Mouse (Mus musculus): Measurements from ENCODE around the gene Sycp2l. TPM values are rescaled to one million over a fixed set of nuclear protein-coding genes. Genes with fewer than 3 reads are reported as not detected.
A peak's percentile ranks its signal among the peaks of the same experiment; 100 is the strongest.
"Not testable (repeated sequence)": the region's sequence is repeated elsewhere in the genome, so short reads cannot be mapped to it uniquely, and the experiment has no call there.

The Sycp2l gene
- total RNA-seq, 2 experiments from 2014 or later: not detected

DNA sequence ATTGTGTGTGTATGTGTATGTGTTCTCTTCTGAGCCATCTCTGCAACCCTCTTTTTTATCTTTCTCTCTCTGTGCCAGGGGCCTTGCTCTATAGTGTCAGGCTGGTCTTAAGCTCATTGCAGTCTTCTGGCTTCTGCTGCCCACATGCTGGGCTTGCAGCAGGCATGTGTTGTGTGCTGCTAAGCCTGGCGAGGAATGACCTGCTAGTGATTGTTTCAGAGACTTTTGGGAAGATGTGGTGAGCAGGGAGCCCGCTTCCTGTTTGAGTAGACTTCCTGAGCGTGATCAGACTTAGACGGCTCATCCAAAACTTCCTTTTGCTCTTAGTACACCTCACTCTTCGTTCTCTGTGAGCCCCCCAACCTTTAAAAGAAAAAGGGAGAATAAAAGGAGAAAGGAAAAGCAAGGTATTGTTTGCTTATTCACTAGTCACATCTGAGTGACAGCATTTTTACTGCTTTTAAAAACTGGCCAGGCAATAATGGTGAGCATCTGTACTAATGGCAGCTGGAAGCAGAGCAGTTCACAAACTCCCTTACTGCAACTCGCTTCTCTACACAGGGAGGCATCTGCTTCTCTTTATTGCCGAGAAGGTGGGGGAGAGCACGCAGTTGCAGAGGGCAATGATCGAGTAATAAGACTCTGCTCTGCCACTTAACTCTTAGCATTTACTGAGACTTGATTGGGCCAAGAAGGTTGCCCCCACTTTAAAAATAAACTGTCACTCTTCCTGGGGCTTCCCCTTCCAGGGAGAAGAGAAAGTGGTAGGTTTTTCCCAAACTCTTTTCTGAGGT lies 5.2 kb downstream of the Sycp2l start:
- no peak for DNase-seq
- intact Hi-C loops (cut with DNase I): no loop called here

DNA sequence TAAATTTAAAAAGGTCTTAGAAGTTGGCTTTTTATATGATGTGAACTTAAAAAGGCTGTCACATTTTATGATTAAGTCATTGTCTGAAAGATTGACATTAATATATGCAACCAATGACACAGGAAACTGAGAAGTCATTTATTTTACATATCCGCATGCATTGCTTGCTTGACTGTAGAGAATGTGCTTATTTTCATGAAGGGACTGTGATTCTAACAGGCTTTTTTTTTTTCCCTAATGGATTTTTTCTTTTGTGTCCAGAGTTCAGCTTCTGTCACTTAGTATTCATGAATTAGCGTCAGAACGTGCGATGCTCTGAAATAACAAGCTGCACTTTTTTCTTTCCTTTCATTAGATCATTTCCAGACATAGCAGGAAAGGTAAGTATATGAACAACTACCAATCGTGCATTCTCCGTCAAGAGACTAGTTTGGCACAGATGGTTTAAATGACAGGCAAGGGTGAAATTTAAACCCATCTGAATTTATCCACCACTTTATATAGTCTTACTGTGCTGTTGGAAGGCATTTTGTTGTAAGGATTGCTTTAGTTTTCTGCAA lies 9.6 kb downstream of the Sycp2l start:
- no peak for DNase-seq
- intact Hi-C loops (cut with DNase I): no loop called here

DNA sequence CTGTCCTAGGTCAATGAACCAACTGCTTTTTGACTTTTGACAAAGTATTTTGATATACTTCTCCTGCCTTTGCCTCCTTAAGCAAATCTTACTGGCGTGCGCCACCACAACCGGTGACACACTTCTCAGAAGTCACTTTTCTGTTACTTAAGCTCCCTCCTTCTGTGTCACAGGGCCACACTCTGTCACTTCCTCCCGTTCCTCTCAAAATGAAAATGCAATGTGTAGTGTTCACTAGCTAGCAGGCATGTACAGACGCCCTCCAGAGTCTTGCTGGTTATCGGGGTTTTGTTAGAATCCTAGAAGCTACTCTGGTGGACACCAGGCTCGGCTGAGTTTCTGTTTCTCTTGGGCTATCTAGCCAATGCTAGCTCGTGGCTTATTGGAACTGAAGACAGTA lies 14.2 kb downstream of the Sycp2l start:
- DNase-seq: no peak
- intact Hi-C loops (cut with DNase I): no loop called here

DNA sequence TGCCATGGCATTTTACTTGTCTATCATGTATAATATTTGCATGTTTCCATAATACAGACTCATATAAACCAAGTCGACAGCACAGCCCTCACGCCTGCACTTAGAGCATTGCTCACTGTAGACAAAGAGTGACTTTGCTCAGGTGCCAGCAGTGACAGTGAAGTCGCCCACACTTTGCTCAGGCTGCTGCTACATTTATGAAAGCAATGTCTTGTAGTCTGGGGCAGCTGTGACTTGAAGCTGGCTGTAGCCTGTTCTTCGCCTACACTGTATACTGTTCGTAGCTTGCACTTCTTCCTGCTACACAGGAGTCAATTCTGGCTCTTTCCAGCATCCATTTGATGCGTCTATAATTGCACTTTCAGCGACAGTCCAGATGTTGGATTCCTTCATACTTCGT lies 15.0 kb downstream of the Sycp2l start:
- no peak for DNase-seq
- intact Hi-C loops (cut with DNase I): no loop called here

DNA sequence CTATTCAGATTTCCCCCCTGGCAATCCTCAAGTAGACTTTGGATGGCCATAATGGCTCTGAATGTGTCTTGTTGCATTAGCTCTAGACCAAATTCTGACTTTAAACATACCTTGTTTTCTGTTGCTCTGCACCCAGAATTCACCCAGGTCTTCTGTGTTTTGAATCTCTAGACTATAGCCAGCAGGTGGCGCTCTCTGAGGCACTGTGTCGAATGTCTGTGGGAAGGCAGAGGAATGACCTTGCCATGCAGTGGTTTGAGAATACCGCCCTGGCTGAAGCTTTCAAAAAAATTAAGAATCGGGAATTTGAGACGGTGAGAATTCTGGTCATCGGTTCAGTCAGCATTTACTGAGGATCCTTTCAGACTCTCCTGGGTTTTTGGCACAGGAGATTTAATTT lies 20.8 kb downstream of the Sycp2l start:
- intact Hi-C loops (cut with DNase I): no loop called here

DNA sequence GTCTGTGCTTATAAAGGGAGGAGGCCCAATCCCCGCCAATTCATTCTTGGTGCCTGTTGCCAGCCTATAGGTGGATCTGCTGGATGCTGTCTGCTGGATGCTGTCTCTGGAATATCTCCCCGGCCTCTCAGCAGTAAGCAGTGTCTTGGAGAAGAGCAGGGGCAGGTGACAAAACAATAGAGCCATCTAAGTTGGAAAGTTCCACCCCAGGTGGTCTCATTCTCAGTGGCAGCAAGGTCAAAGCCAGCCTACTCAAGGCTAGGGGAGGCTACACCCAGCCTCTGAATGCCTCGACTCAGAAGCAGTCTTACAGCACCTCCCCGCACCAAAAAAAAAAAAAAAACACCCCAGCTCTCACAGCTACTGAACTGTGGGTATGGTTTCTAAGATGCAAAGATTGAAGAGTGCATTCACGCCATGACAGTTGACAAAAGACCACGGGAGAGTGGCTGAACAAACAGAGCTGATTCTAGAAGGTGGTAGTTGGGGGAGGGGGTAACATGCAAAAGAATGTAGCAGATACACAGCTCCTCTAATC lies 31.4 kb downstream of the Sycp2l start:
- intact Hi-C loops (cut with DNase I): no loop called here
- DNase-seq: no peak

More for the DNA sequence above, 20.8 kb downstream of the Sycp2l start:
- DNase-seq: peak in 1 of 2 experiments; percentile 42

DNA sequence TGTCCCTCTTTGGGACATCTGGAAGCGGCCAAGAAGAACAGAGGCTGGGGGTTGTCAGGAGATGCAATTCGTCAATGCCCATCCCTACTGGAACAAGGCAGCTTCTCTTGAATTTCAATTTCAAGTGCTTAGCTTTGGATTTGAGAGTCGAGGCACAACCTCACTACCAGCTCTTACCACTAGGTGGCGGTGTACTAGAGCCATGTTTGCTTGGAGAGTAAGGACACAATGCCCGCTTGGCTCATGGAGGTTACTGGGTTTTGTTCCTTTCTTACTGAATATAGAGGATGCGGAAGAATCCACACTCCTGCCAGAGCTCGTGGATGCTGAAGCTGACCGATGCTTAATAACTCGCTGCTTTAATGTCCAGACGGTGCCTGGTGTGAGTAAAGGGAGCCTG lies 32.2 kb downstream of the Sycp2l start:
- intact Hi-C loops (cut with DNase I): loop anchor here (1.0 kb wide), 1 partner anchor 92 kb away; no protein-coding TSS in a partner anchor
- peak; percentile 20 to 37 for DNase-seq

DNA sequence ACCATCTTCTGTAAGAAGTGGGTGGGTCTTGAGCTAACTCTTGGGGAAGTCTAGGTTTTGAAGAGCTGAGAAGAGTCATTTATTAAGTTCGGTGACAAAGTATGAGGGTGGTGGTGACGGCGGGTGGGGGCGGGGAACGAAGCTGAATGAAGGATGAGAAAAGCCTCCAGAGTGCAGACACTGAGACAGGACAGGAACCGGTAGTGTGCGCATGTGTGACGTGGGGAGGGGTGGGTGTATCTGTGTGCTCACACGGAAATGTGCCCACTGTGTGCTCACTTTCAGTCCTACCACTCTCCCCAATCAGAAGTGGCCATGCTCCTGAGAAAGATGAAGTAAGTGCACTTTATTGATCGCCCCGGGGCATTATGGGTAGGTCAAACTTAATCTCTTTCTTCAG lies 39.0 kb downstream of the Sycp2l start:
- no peak for DNase-seq
- intact Hi-C loops (cut with DNase I): no loop called here

DNA sequence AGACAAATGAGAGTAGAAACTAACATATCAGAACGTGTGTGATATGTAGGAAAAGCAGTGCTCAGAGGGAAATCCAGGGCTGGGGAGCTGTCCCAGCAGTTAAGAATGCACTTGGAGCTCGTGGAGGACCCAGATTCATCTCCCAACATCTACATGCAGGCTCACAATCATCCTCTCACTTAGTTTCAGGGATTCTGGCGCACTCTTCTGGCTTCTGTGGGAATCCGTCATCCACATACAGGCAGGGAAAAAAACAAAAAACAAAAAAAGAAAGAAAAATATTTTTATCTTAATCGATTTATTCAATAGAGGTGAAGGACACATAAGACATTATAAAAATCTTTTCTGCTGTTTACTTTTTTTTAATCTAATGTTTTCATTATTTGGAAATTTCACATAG lies 44.3 kb downstream of the Sycp2l start:
- DNase-seq: no peak
- intact Hi-C loops (cut with DNase I): no loop called here

DNA sequence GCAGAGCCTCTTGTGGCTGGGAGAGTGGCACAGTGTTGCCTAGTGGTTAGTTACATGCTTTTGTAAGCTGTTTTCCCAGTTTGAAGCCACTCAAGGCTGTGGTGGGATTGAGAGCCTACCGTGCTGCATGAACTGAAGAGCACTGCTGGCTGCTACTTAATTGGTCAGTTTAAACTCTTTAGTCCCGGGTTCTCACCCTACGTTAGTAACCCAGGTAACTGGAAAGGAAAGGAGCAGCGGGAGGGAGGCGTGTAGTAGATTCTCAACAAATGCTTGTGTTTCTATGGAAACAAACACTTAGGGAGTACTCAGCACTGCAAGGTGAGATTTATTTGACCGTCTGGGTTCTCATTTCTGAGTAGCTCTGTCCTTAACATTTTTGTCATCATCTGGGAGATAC lies 73.8 kb downstream of the Sycp2l start:
- intact Hi-C loops (cut with DNase I): no loop called here
- no peak for DNase-seq

DNA sequence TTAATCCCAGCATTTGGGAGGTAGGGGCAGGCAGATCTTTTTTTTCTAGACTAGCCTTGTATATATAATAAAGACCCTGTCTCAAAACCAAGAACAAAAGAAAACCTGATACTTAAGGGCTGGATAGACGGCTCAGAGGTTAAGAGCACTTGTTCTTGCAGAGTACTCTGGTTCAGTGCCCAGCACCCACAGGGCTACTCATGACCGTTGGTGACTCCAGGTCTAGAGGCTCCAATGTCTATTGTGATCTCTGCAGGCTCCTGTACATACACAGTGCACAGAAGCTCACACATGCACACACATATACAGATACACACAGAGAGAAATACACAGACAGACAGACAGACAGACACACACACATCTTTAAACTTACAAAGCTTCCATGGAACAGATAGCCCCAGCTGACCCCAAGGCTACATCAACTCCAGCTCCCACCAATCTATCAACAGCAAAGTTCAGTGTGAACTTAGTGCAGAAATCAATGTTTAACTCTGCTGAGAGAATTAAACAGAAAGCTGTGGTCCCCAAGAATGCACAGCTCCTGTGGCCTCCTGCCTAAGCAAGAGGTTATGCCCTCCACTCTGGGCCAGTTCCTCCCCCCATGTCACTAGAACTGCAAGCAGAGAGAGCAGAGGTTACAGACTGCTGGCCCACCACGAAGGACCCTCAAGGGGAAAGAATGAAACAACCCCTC lies 81.7 kb downstream of the Sycp2l start:
- no peak for DNase-seq
- intact Hi-C loops (cut with DNase I): no loop called here

DNA sequence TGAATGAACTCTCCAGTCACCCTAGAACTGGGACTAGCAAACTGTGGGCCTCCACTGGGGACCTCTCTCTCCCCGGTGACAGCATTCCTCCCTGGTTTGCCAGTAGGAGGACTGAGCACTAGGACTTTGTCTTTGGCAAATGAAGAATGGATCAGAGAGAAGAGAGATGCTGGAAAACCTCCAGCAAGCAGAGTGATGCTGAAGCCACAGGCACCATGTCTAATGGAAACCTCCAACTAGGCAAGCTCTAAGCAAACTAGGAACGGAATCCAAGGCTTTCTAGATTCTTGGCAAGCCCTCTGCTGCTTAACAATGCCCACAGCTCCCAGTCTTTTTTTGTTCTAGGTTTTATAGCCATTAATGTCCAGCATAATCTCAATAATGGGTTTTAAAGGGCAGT lies 86.8 kb downstream of the Sycp2l start:
- no peak for DNase-seq
- intact Hi-C loops (cut with DNase I): no loop called here

DNA sequence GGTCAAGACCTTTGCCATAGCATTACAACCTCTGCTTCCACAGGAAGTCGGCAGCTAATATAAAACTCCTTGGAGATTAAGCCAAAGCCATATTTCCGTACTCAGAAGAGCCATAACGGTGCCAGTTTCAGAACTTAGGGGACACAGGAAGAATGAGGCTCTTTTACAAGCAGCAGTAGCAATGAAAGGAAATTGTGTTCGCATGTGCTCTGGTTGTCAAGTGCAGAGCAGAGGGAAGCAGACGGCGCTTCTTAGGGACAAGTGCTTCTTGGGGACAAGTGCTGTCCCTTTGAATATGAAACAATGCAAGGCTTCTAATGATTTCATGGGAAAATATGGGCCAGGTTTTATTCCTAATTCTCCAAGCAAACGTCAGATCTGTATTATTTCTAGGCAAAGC lies 89.2 kb downstream of the Sycp2l start:
- intact Hi-C loops (cut with DNase I): no loop called here
- DNase-seq: no peak

DNA sequence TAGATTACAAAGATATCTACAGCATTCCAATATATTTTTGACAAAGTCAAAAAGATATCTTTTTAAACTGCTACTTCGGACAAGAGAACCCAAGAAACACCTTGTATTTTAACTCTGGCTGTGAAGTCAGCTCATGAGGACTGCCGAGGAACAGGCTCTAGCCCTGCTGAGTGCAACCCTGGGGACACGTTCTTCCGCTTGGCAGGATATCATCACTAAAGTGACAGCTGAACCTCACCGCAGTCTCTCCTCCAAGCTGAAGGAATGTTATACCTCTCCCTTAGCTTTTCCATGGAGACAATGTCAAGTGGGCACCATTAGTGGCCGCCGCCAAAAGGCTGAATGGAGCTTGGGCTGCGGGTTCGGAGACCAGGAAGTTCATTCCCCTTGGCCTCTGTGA lies 89.6 kb downstream of the Sycp2l start:
- intact Hi-C loops (cut with DNase I): no loop called here

DNA sequence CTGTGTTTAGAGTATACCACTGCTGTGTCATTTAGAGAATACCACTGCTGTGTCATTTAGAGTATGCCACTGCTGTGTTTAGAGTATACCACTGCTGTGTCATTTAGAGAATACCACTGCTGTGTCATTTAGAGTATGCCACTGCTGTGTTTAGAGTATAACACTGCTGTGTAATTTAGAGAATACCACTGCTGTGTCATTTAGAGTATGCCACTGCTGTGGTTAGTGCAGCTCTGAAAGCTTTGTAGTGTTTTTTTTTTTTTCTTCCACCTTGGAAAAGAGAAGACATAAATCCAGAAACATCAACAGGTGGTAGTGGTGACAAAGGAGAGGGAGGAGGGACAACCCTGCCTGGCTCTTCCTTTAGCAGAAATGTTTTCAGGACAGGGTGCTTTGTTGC lies 91.5 kb downstream of the Sycp2l start:
- intact Hi-C loops (cut with DNase I); DNase-seq: not testable (repeated sequence)

More for the DNA sequence above, 89.6 kb downstream of the Sycp2l start:
- DNase-seq: no peak

DNA sequence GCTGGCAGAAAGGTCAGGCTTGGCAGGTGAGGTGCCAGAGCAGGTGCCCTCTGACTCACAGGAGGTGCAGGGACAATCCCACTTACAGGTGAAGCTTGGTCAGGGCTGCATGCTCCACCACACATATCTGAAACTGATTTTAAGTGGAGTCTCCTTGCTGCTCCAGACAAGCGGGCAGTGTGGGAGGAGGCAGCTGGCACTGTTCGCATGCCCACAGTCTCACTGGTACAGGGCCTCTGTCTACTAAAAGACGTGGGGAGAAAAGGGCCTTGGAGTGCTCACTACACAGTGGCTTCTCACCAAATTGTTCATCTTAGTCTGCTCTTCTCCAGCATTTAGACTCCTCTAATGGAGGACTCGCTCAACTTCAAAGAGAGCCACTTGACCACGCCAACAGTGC lies 92.1 kb downstream of the Sycp2l start:
- no peak for DNase-seq
- intact Hi-C loops (cut with DNase I): no loop called here

DNA sequence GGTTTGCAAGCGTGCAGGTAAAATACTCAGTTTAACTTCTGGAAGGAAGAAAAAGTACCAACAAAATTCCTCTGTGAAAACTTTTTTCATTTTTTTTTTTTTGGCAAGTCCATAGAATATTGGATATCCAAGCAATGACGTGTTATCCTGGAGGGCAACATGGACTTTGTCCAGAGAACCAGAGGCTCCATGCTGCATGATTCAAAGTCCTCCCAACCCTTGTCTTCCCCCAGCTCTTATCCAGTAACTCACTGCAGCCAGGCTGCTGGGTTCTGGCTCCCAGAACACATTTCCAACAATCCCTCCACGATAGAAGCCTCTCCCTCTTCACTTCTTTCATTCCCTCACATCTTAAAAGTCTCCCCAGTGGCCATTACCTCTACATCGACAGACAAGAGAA lies 97.2 kb downstream of the Sycp2l start:
- intact Hi-C loops (cut with DNase I): no loop called here
- no peak for DNase-seq

DNA sequence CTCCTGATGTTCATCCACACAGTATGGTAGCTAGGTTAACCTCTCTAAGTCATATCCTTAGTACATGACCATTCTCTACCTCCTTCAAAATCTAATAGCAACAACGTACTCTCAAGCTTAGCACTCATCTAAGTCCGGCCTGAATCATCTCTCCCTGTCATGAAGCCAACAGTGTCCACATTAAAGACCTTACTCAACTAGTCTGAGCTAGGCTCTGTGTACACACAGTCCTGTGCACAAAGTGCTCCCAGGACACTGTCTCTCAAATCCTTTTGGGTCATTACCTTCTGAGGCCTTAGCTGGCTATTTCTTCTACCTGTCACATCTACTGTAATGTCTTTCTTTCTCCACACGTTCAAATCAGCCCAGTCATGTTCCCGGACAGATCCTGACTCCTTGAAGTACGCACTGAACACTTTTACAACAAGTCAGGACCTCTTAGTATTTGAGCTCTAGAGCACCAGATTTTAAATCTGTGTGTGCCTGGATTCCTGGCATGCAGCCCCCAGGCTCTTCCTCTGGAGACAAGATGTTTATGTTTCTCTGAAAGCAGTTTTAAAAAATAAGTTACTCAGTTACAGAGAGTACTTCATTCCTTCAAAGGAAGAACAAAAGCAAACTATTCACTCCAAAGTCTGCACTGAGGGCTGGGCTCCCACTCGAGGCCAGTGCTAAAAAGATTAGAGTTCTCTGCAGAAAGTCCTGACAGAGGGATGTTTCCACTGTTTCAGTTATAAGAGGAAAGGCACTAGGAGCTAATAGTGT lies 98.6 kb downstream of the Sycp2l start:
- intact Hi-C loops (cut with DNase I): no loop called here
- no peak for DNase-seq

DNA sequence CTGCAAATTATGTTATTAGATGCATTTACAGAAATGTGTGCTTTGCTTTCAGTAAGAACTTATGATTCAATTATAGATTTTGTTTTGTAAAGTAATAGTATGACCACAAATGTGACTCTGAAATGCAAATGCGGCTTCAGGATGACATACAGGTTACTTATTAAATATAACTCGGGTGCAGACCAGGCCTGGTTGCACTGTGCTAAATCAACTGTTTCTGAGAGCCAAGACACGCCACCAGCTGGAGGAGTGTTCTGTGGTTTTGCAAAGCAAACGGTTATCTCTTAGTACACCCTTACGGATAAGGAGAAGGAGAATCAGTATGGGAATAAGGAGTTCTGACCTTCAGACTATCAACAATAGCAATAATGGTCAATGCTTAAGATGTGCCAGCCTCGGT lies 101.6 kb downstream of the Sycp2l start:
- intact Hi-C loops (cut with DNase I): no loop called here
- DNase-seq: no peak

DNA sequence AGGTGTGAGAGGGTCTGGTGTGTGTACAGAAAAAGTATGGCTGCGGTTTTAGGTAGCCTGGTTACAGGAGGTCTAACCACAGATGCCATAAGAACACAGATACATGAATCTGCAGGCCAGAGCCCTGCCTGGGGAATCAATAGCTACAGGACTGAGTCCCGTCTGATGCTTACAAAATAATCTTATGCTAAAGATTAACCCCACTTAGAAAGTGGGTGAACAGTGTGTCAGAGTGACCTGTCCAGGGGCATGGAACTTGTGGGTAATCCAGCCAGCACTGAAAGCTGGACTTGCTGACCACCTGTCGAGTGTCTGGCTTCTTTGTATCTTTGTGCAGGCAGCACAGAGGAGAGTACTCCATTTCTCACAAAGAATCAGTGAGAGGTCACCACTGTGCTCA lies 102.1 kb downstream of the Sycp2l start:
- intact Hi-C loops (cut with DNase I): no loop called here

DNA sequence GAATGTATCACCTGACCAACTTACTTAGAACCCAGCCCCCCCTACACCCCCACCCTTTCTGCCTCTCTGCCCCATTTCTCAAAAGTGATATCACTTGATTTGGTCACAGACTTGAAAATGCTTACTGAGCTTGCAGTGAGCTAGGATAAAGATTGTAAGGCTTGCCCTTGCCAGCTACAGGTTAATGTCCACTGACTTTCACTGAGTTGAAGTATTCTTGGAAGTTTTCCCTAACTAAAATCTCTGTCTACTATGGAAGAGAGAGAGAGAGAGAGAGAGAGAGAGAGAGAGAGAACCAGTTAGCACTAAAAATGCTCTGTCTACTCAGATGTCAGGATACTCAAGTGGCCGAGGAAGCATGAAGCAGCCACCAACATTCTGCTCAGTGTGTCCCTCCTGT lies 104.9 kb downstream of the Sycp2l start:
- intact Hi-C loops (cut with DNase I): no loop called here
- DNase-seq: no peak

More for the DNA sequence above, 102.1 kb downstream of the Sycp2l start:
- DNase-seq: no peak

Measured in gastrocnemius, postnatal 36 days (tissue).